Mouse (Mus musculus) liver, adult 2 months (tissue): ENCODE data around the gene Commd2. TPM values are rescaled to one million over a fixed set of nuclear protein-coding genes. Genes with fewer than 3 reads are reported as not detected.

Source experiments
- DNase-seq: peaks from one replicate; pipeline ENCODE4 v3.0.0-alpha.2; 2011; ENCODE audit warnings: low read depth, low spot score; ENCODE audit errors: extremely low read depth
- H3K27ac ChIP-seq: fragments of 200-500 bp; replicated peaks from 2 replicates; pipeline ENCODE4 v1.5.1; 2012; ENCODE audit warnings: low read depth, mild to moderate bottlenecking, control low read depth, inconsistent platforms, low read length; ENCODE audit not compliant: insufficient read depth
- H3K27me3 ChIP-seq: fragments of 200-500 bp; 2 replicates; pipeline ENCODE4 v1.6.1; 2012; ENCODE audit warnings: mild to moderate bottlenecking, moderate library complexity, low read length, inconsistent platforms; ENCODE audit not compliant: control insufficient read depth, insufficient read depth
- H3K36me3 ChIP-seq: fragments of 200-500 bp; 2 replicates; pipeline ENCODE4 v1.6.1; 2012; ENCODE audit warnings: low read length, inconsistent platforms; ENCODE audit not compliant: control insufficient read depth, insufficient read depth
- H3K4me1 ChIP-seq: fragments of 200-500 bp; 2 replicates; pipeline ENCODE4 v1.6.1; 2011; ENCODE audit warnings: low read length; ENCODE audit not compliant: control insufficient read depth, insufficient read depth
- H3K4me3 ChIP-seq: fragments of 200-500 bp; 2 replicates; pipeline ENCODE4 v1.5.1; 2011; ENCODE audit warnings: low read depth, mild to moderate bottlenecking, control low read depth, low read length, moderate library complexity; ENCODE audit not compliant: insufficient read depth
- H3K79me2 ChIP-seq: fragments of 200-500 bp; 2 replicates; pipeline ENCODE4 v1.6.1; 2012; ENCODE audit warnings: inconsistent platforms, mild to moderate bottlenecking, low read length, moderate library complexity; ENCODE audit not compliant: control insufficient read depth, insufficient read depth
- H3K9ac ChIP-seq: fragments of 200-500 bp; 2 replicates; pipeline ENCODE4 v1.6.1; 2012; ENCODE audit warnings: low read depth, mild to moderate bottlenecking, control low read depth, inconsistent platforms, low read length
- CTCF ChIP-seq: fragments of 200-500 bp; IDR thresholded peaks from 2 replicates; pipeline ENCODE4 v1.5.1; 2011; ENCODE audit warnings: low read depth, low read length, control low read depth
- POLR2A ChIP-seq: fragments of 200-500 bp; IDR thresholded peaks from 2 replicates; pipeline ENCODE4 v1.6.1; 2011; ENCODE audit warnings: low read length, control low read depth; ENCODE audit not compliant: insufficient read depth; ENCODE audit errors: extremely low read depth
- WGBS: fragments of 180-500 bp; shearing (Covaris S2); methylation state at CpG from one replicate; pipeline ENCODE4 v1.1.7; 2018; 5-methylcytosine and 5-hydroxymethylcytosine counted together
- polyA plus RNA-seq: library from polyadenylated mRNA; depleted of rRNA; stranded (reverse); fragments of >200 nt; gene quantifications from 2 replicates; pipeline ENCODE4 v1.2.3, GENCODE M21; 2012
- total RNA-seq: library from RNA; depleted of rRNA; stranded (reverse); fragments of >200 nt; gene quantifications from 2 replicates; pipeline ENCODE4 v1.2.3, GENCODE M21; 2014

Commd2 gene
- total and polyA plus RNA-seq, 2 experiments = 13.9 to 17.3 TPM

DNA sequence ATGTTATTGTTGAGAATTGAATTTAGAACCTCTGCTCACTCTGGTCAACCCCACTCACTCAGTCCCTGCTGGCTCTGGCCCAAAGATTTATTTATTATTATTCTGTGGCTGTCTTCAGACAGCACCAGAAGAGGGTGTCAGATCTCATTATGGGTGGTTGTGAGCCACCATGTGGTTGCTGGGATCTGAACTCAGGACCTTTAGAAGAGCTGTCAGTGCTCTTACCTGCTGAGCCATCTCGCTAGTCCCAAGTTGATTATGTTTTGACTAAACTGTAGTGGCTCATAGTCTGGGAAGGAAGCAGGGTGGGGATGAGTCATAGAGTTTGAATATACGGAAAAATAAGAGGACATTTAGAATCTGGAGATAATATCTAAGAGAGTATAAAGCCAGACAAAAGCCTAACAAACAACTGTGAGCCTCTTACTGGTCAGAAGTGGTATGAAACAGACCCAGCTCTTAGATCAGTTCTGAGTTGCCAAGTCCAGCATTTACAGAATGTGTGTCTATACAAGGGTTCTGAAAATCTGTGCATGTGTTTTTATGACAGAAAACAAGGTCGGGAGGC lies 39.0 kb downstream of the Commd2 start:
- DNase-seq = no peak
- no peak overlapping the region for H3K4me3 ChIP-seq
- 78% methylated on average over 3 of the region's 3 CpGs for WGBS
- no peaks in the 10 kb centered on the region for H3K27me3 ChIP-seq
- no peak overlapping the region for H3K9ac ChIP-seq
- H3K79me2 ChIP-seq = no peaks in the 10 kb centered on the region
- TF ChIP-seq CTCF (no peak), POLR2A (no peak)
- no peaks in the 10 kb centered on the region for H3K36me3 ChIP-seq
- H3K4me1 ChIP-seq = no peaks in the 10 kb centered on the region
- H3K27ac ChIP-seq = no peak overlapping the region

GRCm38 (mm10) chr3:57611776-57612175 lies 39.7 kb downstream of the Commd2 start:
- no peak for DNase-seq
- H3K4me3 ChIP-seq = no peak overlapping the region
- H3K27me3 ChIP-seq = no peaks in the 10 kb centered on the region
- no peak overlapping the region for H3K9ac ChIP-seq
- H3K27ac ChIP-seq = no peak overlapping the region
- no peaks in the 10 kb centered on the region for H3K79me2 ChIP-seq
- no peak for TF ChIP-seq CTCF
- TF ChIP-seq POLR2A = no peak
- no peaks in the 10 kb centered on the region for H3K36me3 ChIP-seq
- WGBS = 68% methylated on average over 7 of the region's 7 CpGs
- no peaks in the 10 kb centered on the region for H3K4me1 ChIP-seq

DNA sequence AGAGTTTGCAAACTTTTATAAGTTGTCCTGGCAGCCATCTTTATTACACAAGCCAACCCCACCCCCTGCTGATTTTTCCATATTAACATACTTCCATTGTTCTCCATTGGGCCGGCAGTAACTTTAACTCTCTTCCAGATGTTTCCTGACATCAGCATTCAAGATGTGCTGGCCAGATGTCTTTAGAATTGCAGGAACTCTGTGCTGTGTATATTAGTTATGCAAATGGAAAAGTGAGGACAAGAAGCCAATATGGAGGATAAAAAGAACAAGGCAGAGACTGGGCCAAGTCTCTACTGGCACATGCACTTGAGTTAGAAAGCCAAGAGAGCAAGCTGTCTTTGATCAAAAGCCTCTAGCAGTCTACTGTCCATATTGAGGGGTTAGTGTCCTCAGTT lies 46.9 kb downstream of the Commd2 start:
- no peaks in the 10 kb centered on the region for H3K36me3 ChIP-seq
- peaks cover 4% of the 10 kb centered on the region for H3K4me1 ChIP-seq
- H3K27me3 ChIP-seq = no peaks in the 10 kb centered on the region
- no peak overlapping the region for H3K9ac ChIP-seq
- DNase-seq = no peak
- no peaks in the 10 kb centered on the region for H3K79me2 ChIP-seq
- TF ChIP-seq CTCF = no peak
- no peak for TF ChIP-seq POLR2A
- 78% methylated on average over 1 of the region's 1 CpGs for WGBS
- H3K27ac ChIP-seq = no peak overlapping the region
- H3K4me3 ChIP-seq = no peak overlapping the region

DNA sequence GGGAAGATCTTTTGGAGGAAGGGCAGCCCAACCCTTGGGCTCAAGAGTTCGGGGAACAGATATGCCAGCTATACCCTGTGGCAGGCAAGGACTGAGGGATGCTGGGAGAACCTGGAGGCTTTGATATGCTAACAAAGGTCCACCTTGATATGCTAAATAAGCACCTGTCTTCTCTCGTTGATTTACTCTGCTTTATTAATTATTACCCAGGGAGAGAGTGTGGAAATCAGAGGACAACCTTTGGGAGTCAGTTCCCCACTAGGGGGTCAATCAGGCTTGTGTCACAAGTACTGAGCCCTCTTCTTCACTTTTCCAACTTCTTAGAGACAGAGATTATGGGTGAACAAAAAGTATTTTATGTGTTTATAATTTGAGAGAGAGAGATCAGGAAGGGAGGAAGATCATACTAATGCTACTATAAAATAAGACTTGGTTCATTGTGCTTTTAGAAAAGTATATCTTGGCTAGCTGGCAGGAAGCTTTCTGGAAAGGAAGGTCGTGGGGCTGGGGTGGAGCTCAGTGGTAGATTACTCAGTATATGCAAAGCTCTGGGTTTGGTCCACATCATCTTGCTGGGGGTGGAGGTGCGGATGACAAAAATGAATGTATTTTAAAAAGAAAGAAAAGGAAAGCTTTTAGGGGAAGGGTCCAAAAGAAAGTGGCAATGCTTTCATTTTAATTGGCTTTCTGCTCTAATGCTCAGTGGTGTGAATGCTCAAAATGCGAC lies 47.5 kb downstream of the Commd2 start:
- peaks cover 4% of the 10 kb centered on the region for H3K4me1 ChIP-seq
- peak; percentile 86 for DNase-seq
- no peak overlapping the region for H3K4me3 ChIP-seq

DNA sequence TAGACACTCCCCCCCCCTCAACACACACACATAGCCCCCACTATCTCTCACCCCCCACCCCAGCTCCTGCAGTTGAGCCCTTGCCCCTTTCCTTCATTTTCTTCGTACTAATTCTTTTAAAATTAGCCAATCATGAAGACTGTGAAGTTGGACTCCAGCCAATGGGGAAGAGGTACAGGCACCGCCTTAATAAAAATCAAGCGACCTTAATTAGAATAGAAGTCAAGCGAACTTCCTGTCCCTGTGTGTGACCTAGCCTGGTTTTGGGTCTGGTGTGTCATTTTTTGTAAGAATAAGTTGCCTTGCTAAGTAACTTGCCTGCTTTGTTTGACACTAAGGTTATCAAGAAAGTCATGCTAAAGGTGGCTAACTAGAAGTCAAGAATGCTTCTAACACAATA lies 48.9 kb downstream of the Commd2 start:
- no peaks in the 10 kb centered on the region for H3K36me3 ChIP-seq
- H3K9ac ChIP-seq = no peak overlapping the region
- H3K4me1 ChIP-seq = peaks cover 4% of the 10 kb centered on the region
- DNase-seq = no peak
- WGBS = 65% methylated on average over 4 of the region's 4 CpGs
- H3K27me3 ChIP-seq = no peaks in the 10 kb centered on the region
- H3K27ac ChIP-seq = no peak overlapping the region
- TF ChIP-seq CTCF = no peak
- TF ChIP-seq POLR2A = no peak
- no peak overlapping the region for H3K4me3 ChIP-seq
- no peaks in the 10 kb centered on the region for H3K79me2 ChIP-seq

More for the DNA sequence above, 47.5 kb downstream of the Commd2 start:
- Histone ChIP-seq H3K79me2 (no peaks in the 10 kb centered on the region), H3K36me3 (no peaks in the 10 kb centered on the region), H3K27me3 (no peaks in the 10 kb centered on the region), H3K9ac (no peak overlapping the region), H3K27ac (no peak overlapping the region)
- TF ChIP-seq CTCF = no peak
- TF ChIP-seq POLR2A = no peak
- 53% methylated on average over 5 of the region's 5 CpGs for WGBS

GRCm38 (mm10) chr3:57596566-57596965 lies 54.9 kb downstream of the Commd2 start:
- peaks cover 2% of the 10 kb centered on the region; the same call in 1 of the 2 replicates for H3K4me1 ChIP-seq
- no peaks in the 10 kb centered on the region for H3K79me2 ChIP-seq
- no peaks in the 10 kb centered on the region for H3K36me3 ChIP-seq
- H3K4me3 ChIP-seq = no peak overlapping the region
- no peak for TF ChIP-seq CTCF
- no peak for TF ChIP-seq POLR2A
- H3K9ac ChIP-seq = no peak overlapping the region
- H3K27ac ChIP-seq = no peak overlapping the region
- WGBS = 73% methylated on average over 7 of the region's 7 CpGs
- DNase-seq = no peak
- H3K27me3 ChIP-seq = no peaks in the 10 kb centered on the region
